Mouse (Mus musculus): Measurements from ENCODE around the gene Trim59. TPM values are rescaled to one million over a fixed set of nuclear protein-coding genes. Genes with fewer than 3 reads are reported as not detected.

Gene Trim59
- polyA plus RNA-seq, 1 experiment from 2014 or later, result 77.4 TPM

DNA sequence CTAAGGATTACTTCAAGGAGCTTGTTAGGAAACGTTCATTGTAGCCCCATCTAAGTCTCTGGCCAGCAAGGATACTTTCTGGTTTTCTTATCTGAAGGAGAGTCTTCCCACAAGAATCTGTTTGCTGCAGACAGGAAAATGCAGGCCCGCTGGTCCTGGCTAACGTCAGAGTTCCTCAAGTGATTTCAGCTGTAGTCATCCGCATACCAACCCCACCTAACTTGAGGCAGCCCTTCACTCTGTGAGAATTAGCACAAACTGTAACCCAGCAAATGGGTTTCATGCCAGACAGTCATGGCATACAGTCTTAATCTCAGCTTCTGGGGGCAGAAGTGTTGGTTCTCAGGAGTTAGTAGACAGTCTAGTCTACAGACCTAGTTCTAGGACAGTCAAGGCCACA, 2.0 kb upstream of the Trim59 start:
- H3K4me3 ChIP-seq (replicated peaks; ENCODE audit: low read length), result no peak overlapping the region
- H3K36me3 ChIP-seq (ENCODE audit: control insufficient read depth, insufficient read depth, low read length), result no peaks in the 10 kb centered on the region
- H3K27me3 ChIP-seq (ENCODE audit: control insufficient read depth, insufficient read depth, low read length), result no peaks in the 10 kb centered on the region
- no peaks in the 10 kb centered on the region for H3K9me3 ChIP-seq (replicated peaks; ENCODE audit: control insufficient read depth, low read length)
- no peak overlapping the region for H3K4me2 ChIP-seq (ENCODE audit: low read depth, low read length)
- no peak overlapping the region for H3K27ac ChIP-seq (ENCODE audit: low read length)
- peaks cover 13% of the 10 kb centered on the region for H3K4me1 ChIP-seq (ENCODE audit: control insufficient read depth, insufficient read depth, low read length)
- 51% methylated on average over 4 of the region's 4 CpGs for WGBS
- ATAC-seq (ENCODE audit: insufficient read depth, low FRiP score), result no peak
- no peak overlapping the region for H3K9ac ChIP-seq (ENCODE audit: low read length)

DNA sequence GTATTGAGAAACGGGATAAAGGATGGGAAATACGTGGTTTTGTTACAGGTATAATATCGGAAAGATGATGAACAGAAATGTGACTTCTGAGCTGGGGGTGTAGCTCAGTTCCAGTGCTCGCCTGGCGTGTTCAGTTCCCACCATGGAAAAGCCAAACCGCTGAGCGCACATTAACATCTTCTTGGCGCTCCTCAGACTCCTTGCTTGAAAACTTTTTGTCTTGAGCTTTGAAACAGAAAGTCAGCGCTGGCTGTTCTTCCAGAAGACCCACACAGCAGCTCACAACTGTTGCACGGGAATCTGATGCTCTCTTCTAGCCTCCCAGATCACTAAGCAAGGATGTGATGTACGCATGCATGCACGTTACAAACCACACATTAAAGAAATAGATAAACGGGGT, 1.2 kb upstream of the Trim59 start:
- Histone ChIP-seq H3K4me2 (ENCODE audit: low read depth, low read length) (peak overlapping the region; percentile 93), H3K36me3 (ENCODE audit: control insufficient read depth, insufficient read depth, low read length) (no peaks in the 10 kb centered on the region), H3K27me3 (ENCODE audit: control insufficient read depth, insufficient read depth, low read length) (no peaks in the 10 kb centered on the region), H3K9me3 (replicated peaks; ENCODE audit: control insufficient read depth, low read length) (no peaks in the 10 kb centered on the region), H3K4me3 (replicated peaks; ENCODE audit: low read length) (peak overlapping the region; percentile 70), H3K27ac (ENCODE audit: low read length) (no peak overlapping the region), H3K9ac (ENCODE audit: low read length) (peak overlapping the region; percentile 91), H3K4me1 (ENCODE audit: control insufficient read depth, insufficient read depth, low read length) (peaks cover 15% of the 10 kb centered on the region)
- 27% methylated on average over 13 of the region's 13 CpGs for WGBS
- ATAC-seq (ENCODE audit: insufficient read depth, low FRiP score), result no peak

DNA sequence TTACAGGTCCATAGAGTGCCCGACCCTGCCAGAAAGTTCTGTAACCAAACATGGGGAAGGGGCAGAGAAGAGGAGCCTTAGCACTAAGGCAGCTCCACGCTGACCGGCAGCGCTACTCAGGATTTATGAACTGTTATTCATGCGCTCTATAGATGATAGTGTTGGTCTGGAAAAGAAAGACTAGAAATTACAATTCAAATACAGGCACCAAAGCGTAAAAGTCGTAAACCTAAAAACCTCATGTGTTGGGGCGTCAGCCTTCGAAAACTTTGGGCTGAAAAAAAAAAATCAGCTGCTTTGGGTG, 797 bp upstream of the Trim59 start:
- peaks cover 15% of the 10 kb centered on the region for H3K4me1 ChIP-seq (ENCODE audit: control insufficient read depth, insufficient read depth, low read length)

DNA sequence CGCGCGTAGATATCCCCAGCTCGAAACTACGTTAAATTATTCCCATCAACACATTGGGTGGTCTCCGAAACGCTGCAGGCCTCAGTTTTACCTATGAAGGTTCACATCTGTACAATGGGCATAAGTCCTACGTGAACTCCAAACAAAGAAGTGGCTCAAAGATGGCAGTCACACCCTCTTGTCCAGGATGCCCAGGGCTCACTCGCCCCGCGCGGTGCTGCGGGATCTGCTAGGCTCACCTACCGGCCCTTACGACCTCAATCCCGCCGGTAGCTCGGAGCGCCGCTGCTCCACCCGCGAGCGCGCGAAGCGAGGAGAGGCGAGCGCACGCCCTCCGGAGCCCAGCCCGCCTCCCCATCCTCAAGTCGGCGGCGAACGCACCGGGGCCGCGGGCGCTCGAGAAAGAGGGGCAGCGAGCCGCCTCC, 376 bp downstream of the Trim59 start:
- under 1% methylated on average over 38 of the region's 42 CpGs for WGBS
- H3K27me3 ChIP-seq (ENCODE audit: control insufficient read depth, insufficient read depth, low read length), result no peaks in the 10 kb centered on the region
- ATAC-seq (ENCODE audit: insufficient read depth, low FRiP score), result peak; percentile 65

More for the DNA sequence above, 797 bp upstream of the Trim59 start:
- WGBS, result 4% methylated on average over 9 of the region's 9 CpGs
- Histone ChIP-seq H3K36me3 (ENCODE audit: control insufficient read depth, insufficient read depth, low read length) (peaks cover under 1% of the 10 kb centered on the region; the same call in 1 of the 2 replicates), H3K27me3 (ENCODE audit: control insufficient read depth, insufficient read depth, low read length) (no peaks in the 10 kb centered on the region), H3K4me3 (replicated peaks; ENCODE audit: low read length) (peak overlapping the region; percentile 70), H3K27ac (ENCODE audit: low read length) (peak overlapping the region; percentile 91), H3K9ac (ENCODE audit: low read length) (peak overlapping the region; percentile 91), H3K4me2 (ENCODE audit: low read depth, low read length) (peak overlapping the region; percentile 93), H3K9me3 (replicated peaks; ENCODE audit: control insufficient read depth, low read length) (no peaks in the 10 kb centered on the region)
- no peak for ATAC-seq (ENCODE audit: insufficient read depth, low FRiP score)

DNA sequence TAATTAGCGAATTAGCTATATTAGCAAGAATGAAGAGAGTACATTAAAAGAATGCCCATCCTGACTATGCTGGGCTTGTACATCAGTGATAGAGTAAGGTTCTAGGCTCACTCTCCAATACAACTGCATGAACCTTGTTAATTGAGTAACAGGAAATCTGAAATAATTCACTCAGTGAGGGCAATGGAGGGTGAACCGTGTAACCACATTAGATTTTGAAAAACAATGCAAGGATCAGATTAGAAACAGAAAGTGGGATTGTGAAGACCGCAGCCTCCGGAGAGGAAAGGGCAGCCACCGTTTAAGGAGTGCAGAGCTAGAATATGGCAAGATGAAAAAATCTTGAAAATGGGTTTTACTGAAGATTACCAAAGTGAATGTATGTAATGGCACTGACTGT, 3.3 kb downstream of the Trim59 start:
- no peak overlapping the region for H3K27ac ChIP-seq (ENCODE audit: low read length)
- ATAC-seq (ENCODE audit: insufficient read depth, low FRiP score), result no peak
- WGBS, result 64% methylated on average over 5 of the region's 5 CpGs
- peaks cover 6% of the 10 kb centered on the region; the same call in 1 of the 2 replicates for H3K36me3 ChIP-seq (ENCODE audit: control insufficient read depth, insufficient read depth, low read length)
- no peak overlapping the region for H3K9ac ChIP-seq (ENCODE audit: low read length)
- H3K4me2 ChIP-seq (ENCODE audit: low read depth, low read length), result peak overlapping the region; percentile 39
- no peaks in the 10 kb centered on the region for H3K27me3 ChIP-seq (ENCODE audit: control insufficient read depth, insufficient read depth, low read length)
- H3K9me3 ChIP-seq (replicated peaks; ENCODE audit: control insufficient read depth, low read length), result no peaks in the 10 kb centered on the region
- H3K4me3 ChIP-seq (replicated peaks; ENCODE audit: low read length), result peak overlapping the region; percentile 17
- peaks cover 15% of the 10 kb centered on the region for H3K4me1 ChIP-seq (ENCODE audit: control insufficient read depth, insufficient read depth, low read length)

More for the DNA sequence above, 376 bp downstream of the Trim59 start:
- H3K9ac ChIP-seq (ENCODE audit: low read length), result peak overlapping the region; percentile 91
- peaks cover 15% of the 10 kb centered on the region for H3K4me1 ChIP-seq (ENCODE audit: control insufficient read depth, insufficient read depth, low read length)
- H3K27ac ChIP-seq (ENCODE audit: low read length), result peak overlapping the region; percentile 88
- H3K36me3 ChIP-seq (ENCODE audit: control insufficient read depth, insufficient read depth, low read length), result peaks cover 4% of the 10 kb centered on the region; the same call in 1 of the 2 replicates
- H3K4me2 ChIP-seq (ENCODE audit: low read depth, low read length), result peak overlapping the region; percentile 72
- peak overlapping the region; percentile 70 for H3K4me3 ChIP-seq (replicated peaks; ENCODE audit: low read length)
- H3K9me3 ChIP-seq (replicated peaks; ENCODE audit: control insufficient read depth, low read length), result no peaks in the 10 kb centered on the region

DNA sequence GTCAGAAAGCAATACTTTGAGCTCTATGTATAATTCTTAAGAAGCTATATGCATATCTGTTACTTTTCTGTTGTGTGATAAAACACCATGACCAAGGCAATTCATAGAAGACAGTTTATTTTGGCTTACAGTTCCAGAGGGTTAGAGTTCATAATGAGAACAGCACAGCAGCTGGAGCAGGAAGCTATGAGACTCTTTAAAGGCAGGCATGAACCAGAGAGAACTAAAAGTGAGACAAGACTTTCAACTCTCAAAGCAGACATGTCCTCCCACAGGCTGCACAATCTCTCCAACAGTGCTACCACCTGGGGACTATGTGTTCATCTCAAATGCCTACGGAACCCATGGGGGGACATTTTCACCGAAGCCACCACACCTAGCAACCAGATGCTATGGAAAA, 4.5 kb downstream of the Trim59 start:
- peaks cover 10% of the 10 kb centered on the region for H3K36me3 ChIP-seq (ENCODE audit: control insufficient read depth, insufficient read depth, low read length)
- H3K27me3 ChIP-seq (ENCODE audit: control insufficient read depth, insufficient read depth, low read length), result no peaks in the 10 kb centered on the region
- no peak overlapping the region for H3K27ac ChIP-seq (ENCODE audit: low read length)
- peaks cover 11% of the 10 kb centered on the region for H3K4me1 ChIP-seq (ENCODE audit: control insufficient read depth, insufficient read depth, low read length)
- ATAC-seq (ENCODE audit: insufficient read depth, low FRiP score), result no peak
- H3K4me3 ChIP-seq (replicated peaks; ENCODE audit: low read length), result no peak overlapping the region
- H3K9me3 ChIP-seq (replicated peaks; ENCODE audit: control insufficient read depth, low read length), result no peaks in the 10 kb centered on the region
- no peak overlapping the region for H3K9ac ChIP-seq (ENCODE audit: low read length)
- no peak overlapping the region for H3K4me2 ChIP-seq (ENCODE audit: low read depth, low read length)
- 95% methylated on average over 2 of the region's 2 CpGs for WGBS

DNA sequence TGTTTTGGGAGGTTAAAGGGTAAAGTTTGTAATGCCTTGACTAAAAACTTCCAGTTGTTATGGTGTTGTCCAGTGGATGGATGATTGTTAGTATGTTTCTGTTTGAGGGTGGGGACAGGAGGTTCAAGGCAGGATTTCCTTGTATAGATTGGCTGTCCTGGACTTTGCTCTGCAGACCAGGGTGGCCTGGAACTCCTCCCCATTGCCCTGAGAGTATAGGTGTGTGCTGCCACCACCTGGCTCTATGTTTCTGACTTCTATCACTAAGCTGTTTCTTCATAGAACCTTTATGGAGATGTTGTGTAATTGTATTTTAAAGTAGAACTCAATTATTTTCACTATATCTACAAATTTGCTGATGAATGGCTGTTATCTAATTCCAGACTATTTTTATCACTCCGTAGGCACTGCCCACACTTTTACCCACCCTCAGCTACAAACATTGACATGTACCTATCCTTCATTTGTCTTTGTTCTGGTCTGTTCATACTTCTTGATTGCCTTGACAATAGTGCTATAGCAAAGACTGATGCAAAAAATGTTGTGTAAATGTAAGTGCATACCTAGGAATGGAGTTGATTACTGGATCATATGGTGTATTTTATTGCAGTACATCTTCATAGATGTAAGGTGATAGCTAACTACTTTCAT, 18.3 kb downstream of the Trim59 start:
- H3K27me3 ChIP-seq (ENCODE audit: control insufficient read depth, insufficient read depth, low read length), result no peaks in the 10 kb centered on the region
- peak; percentile 84; the same call in 1 of the 2 replicates for ATAC-seq (ENCODE audit: insufficient read depth, low FRiP score)
- WGBS, result 78% methylated on average over 1 of the region's 1 CpGs
- H3K4me3 ChIP-seq (replicated peaks; ENCODE audit: low read length), result no peak overlapping the region
- no peaks in the 10 kb centered on the region for H3K4me1 ChIP-seq (ENCODE audit: control insufficient read depth, insufficient read depth, low read length)
- H3K27ac ChIP-seq (ENCODE audit: low read length), result no peak overlapping the region
- H3K36me3 ChIP-seq (ENCODE audit: control insufficient read depth, insufficient read depth, low read length), result peaks cover 27% of the 10 kb centered on the region
- H3K9me3 ChIP-seq (replicated peaks; ENCODE audit: control insufficient read depth, low read length), result no peaks in the 10 kb centered on the region
- H3K9ac ChIP-seq (ENCODE audit: low read length), result no peak overlapping the region
- no peak overlapping the region for H3K4me2 ChIP-seq (ENCODE audit: low read depth, low read length)

DNA sequence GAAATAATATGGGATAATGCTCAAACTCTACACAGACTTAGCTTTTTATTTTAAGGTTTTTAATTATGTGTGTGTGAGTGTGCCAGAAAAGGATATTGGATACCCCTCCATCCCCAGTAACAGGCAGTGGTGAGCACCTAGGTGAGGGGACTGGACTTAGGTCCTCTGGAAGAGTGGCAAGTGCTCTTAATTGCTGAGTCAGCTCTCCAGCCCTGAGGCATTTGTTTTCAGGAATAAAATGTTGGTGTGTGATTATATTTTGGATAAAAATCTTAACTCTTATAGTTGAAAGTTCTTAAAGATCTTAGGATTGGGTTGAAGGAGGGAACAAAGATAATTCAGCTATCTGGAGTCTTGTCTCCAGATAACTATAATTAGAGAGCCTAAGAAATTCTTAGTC, 23.8 kb downstream of the Trim59 start:
- no peak overlapping the region for H3K27ac ChIP-seq (ENCODE audit: low read length)
- no peaks in the 10 kb centered on the region for H3K4me1 ChIP-seq (ENCODE audit: control insufficient read depth, insufficient read depth, low read length)
- no peak overlapping the region for H3K9ac ChIP-seq (ENCODE audit: low read length)
- H3K27me3 ChIP-seq (ENCODE audit: control insufficient read depth, insufficient read depth, low read length), result no peaks in the 10 kb centered on the region
- peaks cover 20% of the 10 kb centered on the region for H3K36me3 ChIP-seq (ENCODE audit: control insufficient read depth, insufficient read depth, low read length)
- H3K4me3 ChIP-seq (replicated peaks; ENCODE audit: low read length), result no peak overlapping the region
- H3K4me2 ChIP-seq (ENCODE audit: low read depth, low read length), result no peak overlapping the region
- H3K9me3 ChIP-seq (replicated peaks; ENCODE audit: control insufficient read depth, low read length), result no peaks in the 10 kb centered on the region
- ATAC-seq (ENCODE audit: insufficient read depth, low FRiP score), result no peak

DNA sequence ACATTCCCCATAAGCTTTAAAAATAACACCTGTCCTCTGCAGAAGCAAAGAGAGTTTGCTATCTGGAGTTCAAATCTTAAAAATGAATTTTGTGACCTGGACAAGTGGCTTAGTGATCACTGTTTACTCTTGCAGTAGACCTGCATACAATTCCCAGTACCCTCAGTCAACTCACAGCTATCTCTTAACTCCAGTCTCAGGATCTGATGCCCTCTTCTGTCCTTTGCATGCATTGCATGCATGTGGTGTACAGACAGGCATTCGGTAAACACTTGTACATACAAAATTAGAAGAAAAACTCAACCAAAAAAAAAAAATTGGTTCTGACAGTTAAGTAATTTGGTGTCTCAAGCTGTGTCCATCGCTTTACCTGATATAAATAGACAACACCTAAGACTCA, 24.3 kb downstream of the Trim59 start:
- no peaks in the 10 kb centered on the region for H3K27me3 ChIP-seq (ENCODE audit: control insufficient read depth, insufficient read depth, low read length)
- H3K4me1 ChIP-seq (ENCODE audit: control insufficient read depth, insufficient read depth, low read length), result no peaks in the 10 kb centered on the region
- no peak overlapping the region for H3K4me3 ChIP-seq (replicated peaks; ENCODE audit: low read length)
- no peaks in the 10 kb centered on the region for H3K9me3 ChIP-seq (replicated peaks; ENCODE audit: control insufficient read depth, low read length)
- no peak overlapping the region for H3K27ac ChIP-seq (ENCODE audit: low read length)
- H3K4me2 ChIP-seq (ENCODE audit: low read depth, low read length), result no peak overlapping the region
- WGBS, result 94% methylated on average over 2 of the region's 2 CpGs
- H3K36me3 ChIP-seq (ENCODE audit: control insufficient read depth, insufficient read depth, low read length), result peaks cover 20% of the 10 kb centered on the region
- H3K9ac ChIP-seq (ENCODE audit: low read length), result no peak overlapping the region
- no peak for ATAC-seq (ENCODE audit: insufficient read depth, low FRiP score)
